Mouse (Mus musculus) cerebellum, adult 2 months (tissue): Measurements from ENCODE around the gene Dmtf1.

Source experiments
- CTCF ChIP-seq: fragments of 200-500 bp; IDR thresholded peaks from 2 replicates; pipeline ENCODE4 v1.5.1; 2011; ENCODE audit warnings: low read depth, mild to moderate bottlenecking, control low read depth, low read length, moderate library complexity, borderline replicate concordance; ENCODE audit not compliant: insufficient read depth
- POLR2A ChIP-seq: fragments of 200-500 bp; IDR thresholded peaks from 2 replicates; pipeline ENCODE4 v1.6.1; 2011; ENCODE audit warnings: low read length, control low read depth, borderline replicate concordance; ENCODE audit not compliant: insufficient read depth

DNA sequence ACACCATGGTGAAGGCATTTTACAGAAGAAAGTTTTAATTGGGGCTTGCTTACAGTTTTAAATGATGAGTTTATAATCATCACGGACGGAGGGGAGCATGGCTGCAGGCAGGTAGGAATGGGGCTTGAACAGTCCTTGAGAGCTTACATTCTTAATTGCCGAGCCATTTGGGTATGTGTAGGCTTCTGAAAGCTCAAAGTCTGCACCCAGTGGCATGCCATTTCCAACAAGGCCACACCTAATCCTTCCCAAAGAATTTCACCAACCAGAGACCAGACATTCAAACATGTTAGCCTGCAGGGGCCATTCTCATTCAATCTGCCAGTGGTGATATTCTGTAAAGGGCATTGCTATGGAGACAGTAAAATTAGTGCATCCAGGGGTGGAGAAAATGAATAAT is 1.8 kb upstream of the Dmtf1 start:
- no peak for TF ChIP-seq CTCF
- no peak for TF ChIP-seq POLR2A
